Mouse (Mus musculus) cerebellum, adult 2 months (tissue): ENCODE data around the gene Notch3.

Experiments
- CTCF ChIP-seq: fragments of 200-500 bp; IDR thresholded peaks from 2 replicates; pipeline ENCODE4 v1.5.1; 2011; ENCODE audit warnings: low read depth, mild to moderate bottlenecking, control low read depth, low read length, moderate library complexity, borderline replicate concordance; ENCODE audit not compliant: insufficient read depth
- POLR2A ChIP-seq: fragments of 200-500 bp; IDR thresholded peaks from 2 replicates; pipeline ENCODE4 v1.6.1; 2011; ENCODE audit warnings: low read length, control low read depth, borderline replicate concordance; ENCODE audit not compliant: insufficient read depth

- TF ChIP-seq CTCF (no peak), POLR2A (no peak)
Observed at GRCm38 (mm10) chr17:32166687-32167086, at the start of gene Notch3.
